Mouse (Mus musculus) left cerebral cortex, postnatal 25 days (tissue): ENCODE measurements at regions not wholly inside any gene's neighbourhood (a gene's known extent, or its start where the extent isn't known, plus 50 kb on each side); places are given as distances from the start of the nearest gene placed in this dataset.

Source experiments
- DNase-seq, 2 experiments: peaks; one replicate each; pipeline ENCODE4 v3.0.0; 2022; ENCODE audit warnings: low spot score in 2 of 2, mixed read lengths in 1 of 2
- intact Hi-C: fragments of 180-260 bp; cut with DNase I; formaldehyde crosslinking; loops from one replicate; pipeline ENCODE4 v1.15.1; 2025

DNA sequence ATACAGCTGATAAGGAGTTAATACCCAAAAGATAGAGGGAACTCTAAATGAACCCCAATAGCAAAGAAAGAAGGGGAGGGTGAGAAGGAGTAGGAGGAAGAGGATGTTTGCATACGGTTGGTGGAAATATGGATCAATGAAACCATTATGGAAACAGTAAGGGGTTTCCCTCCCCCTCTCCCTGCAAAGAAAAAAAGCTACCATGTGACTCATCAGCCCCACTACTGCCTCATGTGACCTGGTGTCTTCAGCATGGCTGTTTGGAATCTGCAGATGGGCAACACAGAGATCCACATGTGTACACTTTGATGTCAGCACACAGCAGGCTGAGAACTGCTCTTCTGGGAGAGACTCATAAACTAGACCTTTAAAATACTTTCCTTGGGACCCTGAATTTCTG is 163.4 kb upstream of the Zc3h12c start:
- DNase-seq = no peak
- intact Hi-C loops = no loop called here

- intact Hi-C loops = no loop called here
- no peak for DNase-seq
These were observed 162.3 kb upstream of the Zc3h12c start for GRCm38 (mm10) chr9:52330652-52331051.

DNA sequence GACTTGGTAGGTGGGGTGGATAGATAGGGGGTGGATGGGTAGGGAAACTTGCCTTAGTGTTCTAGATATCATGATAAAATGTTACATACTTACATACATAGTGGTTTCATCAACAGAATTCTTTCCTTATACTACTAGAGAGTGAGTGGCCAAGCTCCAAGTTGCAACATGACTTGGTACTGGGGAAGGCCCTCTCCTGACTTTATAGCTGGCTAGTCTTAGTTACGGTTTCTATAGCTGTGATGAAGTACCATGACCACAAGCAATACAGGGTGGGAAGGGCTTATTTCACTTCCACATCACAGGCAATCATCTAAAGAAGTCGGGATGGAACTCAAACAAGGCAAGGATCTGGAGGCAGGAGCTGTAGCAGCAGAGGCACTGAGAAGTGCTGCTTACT is 156.0 kb upstream of the Zc3h12c start:
- no peak for DNase-seq
- intact Hi-C loops = loop anchor here (5.0 to 10.0 kb wide), 2 partner anchors 53 to 420 kb away; no protein-coding TSS in a partner anchor

- no peak for DNase-seq
- intact Hi-C loops = loop anchor here (2.0 to 10.0 kb wide), 4 partner anchors 54 to 421 kb away; partner anchors contain the start of gene AI593442
These were observed 155.4 kb upstream of the Zc3h12c start for GRCm38 (mm10) chr9:52323757-52324156.

- peak in 1 of 2 experiments; percentile 71 for DNase-seq
- intact Hi-C loops = loop anchor here (2.0 to 10.0 kb wide), 4 partner anchors 54 to 422 kb away; partner anchors contain the start of gene AI593442
These were observed 154.9 kb upstream of the Zc3h12c start for GRCm38 (mm10) chr9:52323226-52323625.

- no peak for DNase-seq
- intact Hi-C loops = loop anchor here (5.0 kb wide), 1 partner anchor 841 kb away; no protein-coding TSS in a partner anchor
These were observed 133.1 kb upstream of the Zc3h12c start for GRCm38 (mm10) chr9:52301521-52301920.

DNA sequence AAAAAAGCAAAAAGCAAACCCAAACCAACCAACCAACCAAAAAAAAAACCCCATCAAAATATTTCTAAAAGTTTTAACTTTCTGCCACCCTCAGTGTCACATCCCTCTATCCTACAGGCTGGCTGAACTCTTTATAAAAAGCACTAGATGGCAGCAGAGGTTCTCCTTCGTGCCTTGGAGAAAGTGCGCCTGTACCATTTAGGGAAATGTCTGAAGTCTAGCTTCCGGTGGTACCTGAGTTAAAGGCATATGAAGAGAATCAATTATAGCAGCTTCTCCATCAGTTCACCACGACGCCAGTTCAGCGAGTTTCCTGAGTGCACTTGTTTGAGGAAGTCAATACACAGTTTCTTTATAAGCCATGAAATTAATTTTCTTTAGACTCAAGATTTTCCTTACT is 130.0 kb upstream of the Zc3h12c start:
- DNase-seq = peak; percentile 49 to 78
- intact Hi-C loops = loop anchor here (2.0 kb wide), 2 partner anchors 376 to 920 kb away; no protein-coding TSS in a partner anchor

DNA sequence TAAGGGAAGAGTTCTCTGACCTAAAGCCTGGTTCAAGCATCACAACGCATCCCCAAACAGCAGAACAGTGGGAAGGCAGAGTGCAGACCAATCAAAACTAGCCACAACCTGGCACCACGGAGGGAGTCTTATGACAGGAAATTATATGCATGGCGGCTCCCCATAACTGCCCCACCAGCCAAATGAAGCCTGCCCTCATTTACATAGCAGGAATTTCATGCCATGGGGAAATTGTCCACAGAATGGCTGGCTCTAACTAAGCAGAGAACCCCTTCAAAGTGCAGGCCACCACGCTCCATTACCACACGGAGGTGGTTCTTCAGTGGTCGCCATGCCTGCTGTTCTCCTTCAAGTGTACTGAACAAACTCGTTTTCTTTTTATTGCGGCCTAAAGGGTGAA is 126.3 kb upstream of the Zc3h12c start:
- DNase-seq = no peak
- intact Hi-C loops = no loop called here

GRCm38 (mm10) chr9:52289069-52289468 is 120.7 kb upstream of the Zc3h12c start:
- DNase-seq = no peak
- intact Hi-C loops = loop anchor here (5.0 to 10.0 kb wide), 3 partner anchors 214 to 312 kb away; no protein-coding TSS in a partner anchor

- intact Hi-C loops = loop anchor here (2.0 to 10.0 kb wide), 4 partner anchors 157 to 311 kb away; no protein-coding TSS in a partner anchor
- no peak for DNase-seq
These were observed 119.4 kb upstream of the Zc3h12c start for GRCm38 (mm10) chr9:52287761-52288275.

GRCm38 (mm10) chr9:52287246-52287651 is 118.9 kb upstream of the Zc3h12c start:
- peak; percentile 69 to 70 for DNase-seq
- intact Hi-C loops = loop anchor here (2.0 to 10.0 kb wide), 4 partner anchors 156 to 310 kb away; no protein-coding TSS in a partner anchor

- intact Hi-C loops = loop anchor here (2.0 to 10.0 kb wide), 4 partner anchors 155 to 309 kb away; no protein-coding TSS in a partner anchor
- no peak for DNase-seq
These were observed 117.7 kb upstream of the Zc3h12c start for GRCm38 (mm10) chr9:52286104-52286503.

DNA sequence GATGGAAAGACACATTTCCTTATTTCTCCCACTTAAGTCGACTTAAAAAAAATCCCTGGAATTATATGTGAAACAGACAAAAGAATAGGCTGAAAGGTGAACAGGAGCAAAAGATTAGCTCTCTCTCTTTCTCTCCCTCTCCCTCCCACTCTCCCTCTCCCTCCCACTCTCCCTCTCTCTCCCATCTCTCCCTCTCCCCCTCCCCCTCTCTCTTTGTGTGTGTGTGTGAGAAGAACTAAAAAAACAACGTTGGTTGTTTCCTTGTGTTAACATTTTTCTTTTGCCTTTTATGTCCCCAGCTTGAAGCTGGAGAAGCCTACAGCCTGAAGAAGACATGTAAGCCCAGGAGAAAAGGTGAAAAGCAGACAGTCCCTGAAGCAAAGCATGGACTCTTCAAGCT is 115.2 kb upstream of the Zc3h12c start:
- DNase-seq = no peak
- intact Hi-C loops = loop anchor here (10.0 kb wide), 1 partner anchor 209 kb away; no protein-coding TSS in a partner anchor

- intact Hi-C loops = loop anchor here (10.0 kb wide), 1 partner anchor 206 kb away; no protein-coding TSS in a partner anchor
- DNase-seq = no peak
These were observed 112.6 kb upstream of the Zc3h12c start for GRCm38 (mm10) chr9:52280995-52281394.

DNA sequence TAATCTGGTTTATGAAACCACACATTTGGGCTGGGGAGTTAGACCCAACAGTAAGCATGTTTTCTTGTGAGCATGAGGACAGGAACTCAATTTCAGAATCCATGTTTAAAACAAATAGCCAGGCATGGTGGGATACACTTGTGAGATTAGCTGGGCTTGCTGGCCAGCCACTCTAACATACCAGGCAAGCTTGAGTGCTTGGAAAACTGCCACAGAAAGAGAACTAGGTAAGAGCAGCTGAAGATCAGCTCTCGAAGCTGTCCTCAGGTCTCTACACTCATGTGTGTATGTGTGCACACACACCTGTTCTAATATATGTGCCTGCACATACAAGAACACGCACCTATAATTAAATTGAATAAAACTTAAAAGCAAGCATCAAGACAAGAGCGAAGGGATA is 112.2 kb upstream of the Zc3h12c start:
- no peak for DNase-seq
- intact Hi-C loops = loop anchor here (10.0 kb wide), 1 partner anchor 206 kb away; no protein-coding TSS in a partner anchor

DNA sequence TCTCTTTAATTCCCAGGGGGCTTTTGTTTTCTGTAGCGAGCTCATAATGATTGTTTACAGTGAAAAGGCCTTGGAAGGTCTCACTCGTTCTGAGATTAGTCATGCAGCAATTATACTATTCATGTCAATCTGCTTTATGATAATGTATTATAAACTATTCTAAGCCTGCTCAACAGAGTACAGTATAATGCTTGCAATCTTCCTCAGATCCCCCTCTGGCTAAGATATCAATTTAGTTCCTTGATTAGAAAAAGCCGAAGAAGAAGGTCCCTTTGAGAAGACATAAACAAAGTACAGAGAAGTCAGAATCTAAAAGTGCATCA is 110.3 kb upstream of the Zc3h12c start:
- no peak for DNase-seq
- intact Hi-C loops = no loop called here

DNA sequence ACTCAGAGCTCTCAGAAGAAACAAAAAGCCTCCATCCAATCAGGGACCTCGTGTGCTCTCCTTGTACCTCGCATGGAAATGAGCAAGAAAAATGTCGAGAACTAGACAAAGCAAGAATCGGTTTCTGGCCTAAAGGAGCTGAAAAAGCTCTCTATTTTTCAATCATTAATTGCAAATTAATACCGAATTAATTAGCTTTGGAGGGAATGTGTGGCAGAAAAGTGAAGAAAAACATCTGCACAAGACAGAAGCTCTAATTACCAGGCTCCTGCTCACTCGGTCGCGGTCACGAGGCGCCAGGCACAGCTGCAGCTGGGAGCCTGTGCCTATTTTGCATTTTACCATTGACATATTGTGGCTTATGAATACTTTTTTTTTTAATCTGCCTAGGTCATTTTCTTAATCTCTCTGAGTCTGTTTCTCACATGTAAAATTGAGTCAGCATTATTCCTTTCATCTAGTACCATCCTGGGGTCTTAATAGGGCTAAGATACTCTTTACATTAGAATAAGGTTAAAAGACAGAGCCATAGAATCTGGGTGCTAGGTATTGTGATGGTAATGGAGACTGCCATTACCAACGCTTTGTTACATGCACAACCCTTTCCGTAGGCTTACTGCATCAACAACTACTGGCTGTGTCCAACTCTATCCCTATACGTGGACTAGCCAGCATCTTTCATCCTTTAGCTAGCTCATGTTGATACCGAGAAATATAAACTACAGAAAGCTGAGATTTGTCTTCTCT is 109.8 kb upstream of the Zc3h12c start:
- intact Hi-C loops = no loop called here
- peak in 1 of 2 experiments; percentile 16 for DNase-seq

- DNase-seq = peak in 1 of 2 experiments; percentile 46
- intact Hi-C loops = loop anchor here (5.0 kb wide), 1 partner anchor 107 kb away; the partner anchor contains the start of gene Zc3h12c
These were observed 105.6 kb upstream of the Zc3h12c start for GRCm38 (mm10) chr9:52273994-52274393.

GRCm38 (mm10) chr9:52272668-52273067 is 104.3 kb upstream of the Zc3h12c start:
- intact Hi-C loops = loop anchor here (5.0 kb wide), 1 partner anchor 105 kb away; the partner anchor contains the start of gene Zc3h12c
- no peak for DNase-seq

GRCm38 (mm10) chr9:52271345-52272116 is 103.2 kb upstream of the Zc3h12c start:
- intact Hi-C loops = loop anchor here (5.0 kb wide), 1 partner anchor 104 kb away; the partner anchor contains the start of gene Zc3h12c
- DNase-seq = no peak
